Mouse (Mus musculus) lung, postnatal 0 days (tissue): ENCODE results near the gene Entpd8.

Experiments used
- CTCF ChIP-seq: IDR thresholded peaks from 2 replicates; pipeline ENCODE4 v1.5.1; 2016; ENCODE audit warnings: antibody characterized with exemption, mild to moderate bottlenecking
- EP300 ChIP-seq: IDR thresholded peaks from 2 replicates; pipeline ENCODE4 v1.6.1; 2016; ENCODE audit warnings: antibody characterized with exemption, mild to moderate bottlenecking, control low read depth

DNA sequence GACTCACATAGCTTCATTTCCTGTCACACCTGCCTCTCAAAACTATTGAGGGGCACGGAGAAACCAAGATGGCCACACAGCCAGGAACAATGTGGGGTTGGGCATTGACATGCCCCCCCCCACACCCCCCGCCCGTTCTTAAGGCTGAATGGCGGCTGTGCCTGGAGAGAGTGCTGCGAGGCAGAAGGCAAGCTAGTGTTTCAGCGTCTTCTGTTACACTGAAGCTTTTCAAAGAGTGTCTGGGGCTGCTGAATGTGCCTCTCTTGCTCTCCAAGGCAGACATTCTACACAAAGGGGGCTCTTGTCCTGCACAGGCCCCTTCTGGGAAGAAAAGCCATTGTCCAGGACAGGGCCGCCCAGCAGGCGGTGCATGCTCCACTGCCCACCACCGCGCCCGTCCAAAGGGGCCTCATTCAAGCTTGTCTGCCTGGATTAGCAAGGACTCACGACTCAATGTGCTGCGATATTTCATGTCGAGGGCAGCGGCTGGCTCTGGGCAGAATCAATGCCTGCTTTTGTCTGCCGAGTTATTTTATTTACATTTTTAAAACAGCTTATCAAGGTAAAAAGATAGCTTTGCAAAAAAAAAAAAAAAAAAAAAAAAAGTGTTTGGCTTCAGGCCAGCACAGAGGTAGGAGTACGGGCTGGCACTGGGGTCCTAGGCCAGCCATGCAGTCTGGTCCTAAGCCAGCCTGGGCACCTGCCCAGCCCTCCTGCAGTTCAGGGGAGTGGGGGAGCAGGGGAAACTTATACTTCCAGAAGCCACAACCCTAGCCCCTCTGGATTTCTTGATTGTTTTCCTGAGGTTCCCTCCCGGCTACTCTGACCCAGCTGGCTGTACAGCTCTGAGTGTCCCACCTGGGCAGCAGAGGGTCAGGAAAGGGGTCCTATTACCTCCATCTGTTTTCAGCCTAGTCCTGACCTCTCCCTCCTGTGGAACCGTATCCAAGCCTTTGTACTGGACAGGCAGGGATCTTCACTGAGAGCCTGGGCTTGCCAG, 46.2 kb downstream of the Entpd8 start:
- TF ChIP-seq CTCF (no peak), EP300 (no peak)
